Mouse (Mus musculus) heart, postnatal 10 days (tissue): ENCODE results near the gene Ppp1r14a. TPM values are rescaled to one million over a fixed set of nuclear protein-coding genes. Genes with fewer than 3 reads are reported as not detected.

Experiments
- total RNA-seq, 2 experiments: library from RNA; stranded (reverse); gene quantifications; 2 replicates each; pipeline ENCODE4 v1.2.3; 2021

Gene Ppp1r14a
- total RNA-seq, 2 experiments from 2014 or later, result 21.2 to 27.8 TPM

Other genes starting within 250 kb of the Ppp1r14a start
- gene Ryr1, start 164.1 kb upstream of the Ppp1r14a start, total RNA-seq, result under 1 TPM in 1 of 2 experiments, not detected in 1; 0.07 TPM
- 1 to 10 TPM; 1.1 to 2.1 TPM for gene Rasgrp4, start 154.5 kb upstream of the Ppp1r14a start, total RNA-seq
- 10 to 100 TPM; 13.7 to 15.4 TPM for gene Fam98c, start 133.1 kb upstream of the Ppp1r14a start, total RNA-seq
- under 1 TPM; 0.55 to 0.57 TPM for gene Ggn, start 119.1 kb upstream of the Ppp1r14a start, total RNA-seq
- 1 to 10 TPM; 1.9 to 2.2 TPM for gene Spred3, start 118.9 kb upstream of the Ppp1r14a start, total RNA-seq
- 100 to 1,000 TPM; 173 to 179 TPM for gene Psmd8, start 108.6 kb upstream of the Ppp1r14a start, total RNA-seq
- gene Catsperg1, start 75.3 kb upstream of the Ppp1r14a start, total RNA-seq, result under 1 TPM; 0.45 to 0.67 TPM
- gene Kcnk6, start 56.8 kb upstream of the Ppp1r14a start, total RNA-seq, result 1 to 10 TPM; 4.2 to 5.8 TPM
- gene Yif1b, start 51.0 kb upstream of the Ppp1r14a start, total RNA-seq, result 10 to 100 TPM; 72.9 to 75.1 TPM
- 1 to 10 TPM; 2.6 to 3.5 TPM for gene 2200002D01Rik, start 40.8 kb upstream of the Ppp1r14a start, total RNA-seq
- 10 to 100 TPM; 53.3 to 62.7 TPM for gene Spint2, start 7.4 kb upstream of the Ppp1r14a start, total RNA-seq
- 1 to 10 TPM in 1 of 2 experiments, under 1 TPM in 1; 0.45 to 2.1 TPM for gene Dpf1, start 14.6 kb downstream of the Ppp1r14a start, total RNA-seq
- gene Sipa1l3, start 229.3 kb downstream of the Ppp1r14a start, total RNA-seq, result 10 to 100 TPM; 17.8 to 20.2 TPM